Mouse (Mus musculus) embryo, embryonic 9.5 days (tissue): Measurements from ENCODE around the gene Slco3a1.
A peak's percentile ranks its signal among the peaks of the same experiment; 100 is the strongest.

Source experiments
- DNase-seq: peaks from one replicate; pipeline ENCODE4 v3.0.0-alpha.2; 2017; ENCODE audit errors: extremely low spot score

Slco3a1 gene

GRCm38 (mm10) chr7:74528182-74528581 lies 26.4 kb downstream of the Slco3a1 start:
- no peak for DNase-seq

GRCm38 (mm10) chr7:74527689-74528088 lies 26.9 kb downstream of the Slco3a1 start:
- DNase-seq, result no peak

GRCm38 (mm10) chr7:74526030-74526429 lies 28.6 kb downstream of the Slco3a1 start:
- DNase-seq, result no peak

- DNase-seq, result no peak
These were observed 29.0 kb downstream of the Slco3a1 start for GRCm38 (mm10) chr7:74525586-74525985.

- no peak for DNase-seq
These were observed 30.2 kb downstream of the Slco3a1 start for GRCm38 (mm10) chr7:74524188-74524971.

- DNase-seq, result no peak
These were observed 31.5 kb downstream of the Slco3a1 start for GRCm38 (mm10) chr7:74523086-74523485.

GRCm38 (mm10) chr7:74522260-74522659 lies 32.3 kb downstream of the Slco3a1 start:
- no peak for DNase-seq

GRCm38 (mm10) chr7:74519386-74519785 lies 35.2 kb downstream of the Slco3a1 start:
- DNase-seq, result no peak

GRCm38 (mm10) chr7:74518776-74519175 lies 35.8 kb downstream of the Slco3a1 start:
- DNase-seq, result no peak

- no peak for DNase-seq
These were observed 36.3 kb downstream of the Slco3a1 start for GRCm38 (mm10) chr7:74518255-74518654.

- DNase-seq, result no peak
These were observed 43.9 kb downstream of the Slco3a1 start for GRCm38 (mm10) chr7:74510676-74511075.

- no peak for DNase-seq
These were observed 46.4 kb downstream of the Slco3a1 start for GRCm38 (mm10) chr7:74508205-74508604.

GRCm38 (mm10) chr7:74506856-74507255 lies 47.7 kb downstream of the Slco3a1 start:
- no peak for DNase-seq

GRCm38 (mm10) chr7:74505635-74506034 lies 48.9 kb downstream of the Slco3a1 start:
- no peak for DNase-seq

- DNase-seq, result peak; percentile 34
These were observed 53.4 kb downstream of the Slco3a1 start for GRCm38 (mm10) chr7:74501187-74501586.

GRCm38 (mm10) chr7:74499470-74499869 lies 55.1 kb downstream of the Slco3a1 start:
- DNase-seq, result no peak

- DNase-seq, result no peak
These were observed 56.2 kb downstream of the Slco3a1 start for GRCm38 (mm10) chr7:74498266-74498980.

GRCm38 (mm10) chr7:74497203-74497602 lies 57.4 kb downstream of the Slco3a1 start:
- no peak for DNase-seq

- DNase-seq, result no peak
These were observed 59.1 kb downstream of the Slco3a1 start for GRCm38 (mm10) chr7:74495451-74495850.

- DNase-seq, result no peak
These were observed 60.8 kb downstream of the Slco3a1 start for GRCm38 (mm10) chr7:74493775-74494174.

- DNase-seq, result no peak
These were observed 62.8 kb downstream of the Slco3a1 start for GRCm38 (mm10) chr7:74491683-74492355.

GRCm38 (mm10) chr7:74488141-74488540 lies 66.4 kb downstream of the Slco3a1 start:
- no peak for DNase-seq

- DNase-seq, result no peak
These were observed 66.9 kb downstream of the Slco3a1 start for GRCm38 (mm10) chr7:74487727-74488126.
